Mouse (Mus musculus) testis, adult 2 months (tissue): ENCODE results near the gene Gpt2. TPM values are rescaled to one million over a fixed set of nuclear protein-coding genes. Genes with fewer than 3 reads are reported as not detected.

Experiments
- H3K27ac ChIP-seq: fragments of 200-500 bp; 2 replicates; pipeline ENCODE4 v1.5.1; 2012; ENCODE audit warnings: low read depth, low read length; ENCODE audit not compliant: control insufficient read depth, insufficient read depth
- H3K27me3 ChIP-seq: fragments of 200-500 bp; 2 replicates; pipeline ENCODE4 v1.6.1; 2012; ENCODE audit warnings: mild to moderate bottlenecking, low read length, moderate library complexity; ENCODE audit not compliant: control insufficient read depth, insufficient read depth
- H3K36me3 ChIP-seq: fragments of 200-500 bp; 2 replicates; pipeline ENCODE4 v1.6.1; 2012; ENCODE audit warnings: mild to moderate bottlenecking, low read length; ENCODE audit not compliant: control insufficient read depth, insufficient read depth
- H3K4me1 ChIP-seq: fragments of 200-500 bp; 2 replicates; pipeline ENCODE4 v1.6.1; 2012; ENCODE audit warnings: low read length; ENCODE audit not compliant: control insufficient read depth, insufficient read depth
- H3K4me3 ChIP-seq: fragments of 200-500 bp; 2 replicates; pipeline ENCODE4 v1.5.1; 2012; ENCODE audit warnings: low read depth, mild to moderate bottlenecking, low read length, moderate library complexity, mixed read lengths; ENCODE audit not compliant: control insufficient read depth
- CTCF ChIP-seq: fragments of 200-500 bp; IDR thresholded peaks from 2 replicates; pipeline ENCODE4 v1.5.1; 2012; ENCODE audit warnings: low read depth, mild to moderate bottlenecking, inconsistent platforms, low read length, moderate library complexity; ENCODE audit not compliant: control insufficient read depth, insufficient read depth, insufficient replicate concordance
- POLR2A ChIP-seq: fragments of 200-500 bp; IDR thresholded peaks from 2 replicates; pipeline ENCODE4 v1.6.1; 2012; ENCODE audit warnings: low read depth, mild to moderate bottlenecking, inconsistent platforms, low read length, moderate library complexity; ENCODE audit not compliant: control insufficient read depth
- polyA plus RNA-seq: library from polyadenylated mRNA; depleted of rRNA; stranded (reverse); fragments of >200 nt; gene quantifications from 2 replicates; pipeline ENCODE4 v1.2.3, GENCODE M21; 2012

The Gpt2 gene
- polyA plus RNA-seq, 1 experiment: 15.6 TPM

- TF ChIP-seq POLR2A: no peak
- peak; percentile 66; the same call in 1 of the 2 replicates for TF ChIP-seq CTCF
These were observed 35.8 kb upstream of the Gpt2 start for GRCm38 (mm10) chr8:85456536-85456935.

GRCm38 (mm10) chr8:85459582-85459981 lies 32.8 kb upstream of the Gpt2 start:
- H3K27ac ChIP-seq: no peak overlapping the region
- no peaks in the 10 kb centered on the region for H3K36me3 ChIP-seq
- no peak for TF ChIP-seq POLR2A
- no peaks in the 10 kb centered on the region for H3K27me3 ChIP-seq
- no peaks in the 10 kb centered on the region; the same call in 1 of the 2 replicates for H3K4me1 ChIP-seq
- no peak overlapping the region for H3K4me3 ChIP-seq

More at GRCm38 (mm10) chr8:85456536-85456935, 35.8 kb upstream of the Gpt2 start:
- Histone ChIP-seq H3K27ac (no peak overlapping the region), H3K36me3 (no peaks in the 10 kb centered on the region), H3K4me3 (peak overlapping the region; percentile 7; the same call in 1 of the 2 replicates), H3K4me1 (peaks cover 5% of the 10 kb centered on the region), H3K27me3 (no peaks in the 10 kb centered on the region)

- no peaks in the 10 kb centered on the region for H3K4me1 ChIP-seq
- TF ChIP-seq POLR2A (no peak), CTCF (peak; percentile 19; the same call in 1 of the 2 replicates)
- H3K27me3 ChIP-seq: no peaks in the 10 kb centered on the region
- no peak overlapping the region for H3K27ac ChIP-seq
- H3K4me3 ChIP-seq: no peak overlapping the region
- H3K36me3 ChIP-seq: no peaks in the 10 kb centered on the region
These were observed 31.6 kb upstream of the Gpt2 start for GRCm38 (mm10) chr8:85460804-85461203.

- Histone ChIP-seq H3K27ac (no peak overlapping the region), H3K36me3 (no peaks in the 10 kb centered on the region), H3K27me3 (no peaks in the 10 kb centered on the region), H3K4me1 (no peaks in the 10 kb centered on the region), H3K4me3 (no peak overlapping the region)
- TF ChIP-seq CTCF (no peak), POLR2A (no peak)
These were observed 31.0 kb upstream of the Gpt2 start for GRCm38 (mm10) chr8:85461377-85461776.

DNA sequence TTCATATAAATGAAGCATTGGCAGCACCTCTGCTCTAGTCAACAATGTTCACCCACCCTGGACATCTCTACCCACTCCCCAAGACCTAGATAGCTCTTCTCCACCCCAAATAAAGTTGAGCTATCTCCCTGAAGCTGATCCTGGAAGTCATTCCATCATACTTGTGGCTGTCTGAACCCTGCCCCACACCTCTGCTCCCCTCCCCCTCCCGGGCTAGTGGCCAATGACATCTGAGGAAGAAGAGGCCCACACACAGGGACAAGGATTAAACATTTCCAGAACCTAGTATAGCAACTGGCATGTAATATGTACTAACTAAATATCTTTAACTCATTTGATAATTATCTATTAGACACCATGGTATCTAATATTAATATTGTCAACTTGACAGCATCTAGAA lies 29.9 kb upstream of the Gpt2 start:
- Histone ChIP-seq H3K36me3 (no peaks in the 10 kb centered on the region), H3K4me1 (no peaks in the 10 kb centered on the region), H3K4me3 (no peak overlapping the region), H3K27me3 (no peaks in the 10 kb centered on the region), H3K27ac (no peak overlapping the region)
- TF ChIP-seq POLR2A (no peak), CTCF (no peak)

GRCm38 (mm10) chr8:85464316-85464715 lies 28.1 kb upstream of the Gpt2 start:
- Histone ChIP-seq H3K27me3 (no peaks in the 10 kb centered on the region), H3K4me1 (no peaks in the 10 kb centered on the region), H3K36me3 (no peaks in the 10 kb centered on the region), H3K27ac (no peak overlapping the region), H3K4me3 (no peak overlapping the region)
- TF ChIP-seq CTCF (no peak), POLR2A (no peak)

GRCm38 (mm10) chr8:85466056-85466455 lies 26.3 kb upstream of the Gpt2 start:
- H3K27me3 ChIP-seq: no peaks in the 10 kb centered on the region
- no peak for TF ChIP-seq CTCF
- TF ChIP-seq POLR2A: no peak

GRCm38 (mm10) chr8:85470753-85471152 lies 21.6 kb upstream of the Gpt2 start:
- Histone ChIP-seq H3K4me3 (no peak overlapping the region), H3K27ac (no peak overlapping the region), H3K4me1 (no peaks in the 10 kb centered on the region), H3K27me3 (no peaks in the 10 kb centered on the region), H3K36me3 (no peaks in the 10 kb centered on the region)
- TF ChIP-seq CTCF: no peak
- no peak for TF ChIP-seq POLR2A

More at GRCm38 (mm10) chr8:85466056-85466455, 26.3 kb upstream of the Gpt2 start:
- Histone ChIP-seq H3K27ac (no peak overlapping the region), H3K36me3 (no peaks in the 10 kb centered on the region), H3K4me3 (no peak overlapping the region), H3K4me1 (no peaks in the 10 kb centered on the region)
